Comparison of ENCODE assay signal across 20 mouse cellular contexts in the genomic region with DNA sequence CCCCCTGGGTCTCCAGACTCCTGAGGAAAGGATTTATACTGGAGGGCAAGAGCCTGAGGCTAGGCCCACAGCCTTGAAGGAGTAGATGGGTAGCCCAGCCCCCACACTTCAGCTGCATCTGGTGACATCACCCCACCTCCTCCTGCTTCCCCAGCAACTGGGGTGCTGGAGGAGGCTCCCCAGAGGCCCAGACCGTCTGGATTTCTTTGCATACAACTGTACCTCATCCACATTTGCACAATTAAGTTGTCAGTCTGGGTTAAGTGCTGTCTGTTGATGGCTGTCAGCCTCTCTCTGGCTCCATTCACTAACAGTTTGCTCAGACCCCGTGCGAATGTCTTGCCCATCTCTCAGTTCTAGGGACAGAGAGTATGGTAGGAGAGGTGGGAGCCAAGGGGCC. TPM values are rescaled to one million over a fixed set of nuclear protein-coding genes. Genes with fewer than 3 reads are reported as not detected.
DNase-seq lines count a peak whose midpoint lies in the region; ATAC-seq lines count a peak whose summit lies in the region.
"Had no signal": no experiment of that assay in that cellular context is flagged by ENCODE, and none has a peak within 500 bp of the region (broad histone marks: within the 10 kb centered on the region; RNA-seq: fewer than 3 reads in every experiment).

No protein-coding gene starts in this region.

- WGBS in forebrain, embryonic 13.5 days: 49% methylated on average over 3 of the region's 3 CpGs
- WGBS in forebrain, embryonic 10.5 days: 74% methylated on average over 3 of the region's 3 CpGs
- WGBS in lung, embryonic 16.5 days: 42% methylated on average over 3 of the region's 3 CpGs
- WGBS in embryonic facial prominence, embryonic 12.5 days: 32% methylated on average over 3 of the region's 3 CpGs

- H3K4me1 ChIP-seq in forebrain, embryonic 13.5 days: peaks cover 12% of the 10 kb centered on the region; the same call in 1 of the 2 replicates
- H3K4me1 ChIP-seq in forebrain, embryonic 10.5 days: peaks cover 33% of the 10 kb centered on the region
- H3K4me1 ChIP-seq in lung, embryonic 16.5 days (replicated peaks; ENCODE audit: control insufficient read depth, insufficient read depth, low read length): peaks cover 5% of the 10 kb centered on the region
- H3K4me1 ChIP-seq in embryonic facial prominence, embryonic 12.5 days: peaks cover 18% of the 10 kb centered on the region
- H3K4me1 ChIP-seq: neural tube, embryonic 12.5 days had no signal

- no peak overlapping the region for H3K4me2 ChIP-seq in forebrain, embryonic 13.5 days
- H3K4me2 ChIP-seq in lung, embryonic 16.5 days (ENCODE audit: low read depth, low read length): no peak overlapping the region
- H3K4me2 ChIP-seq in embryonic facial prominence, embryonic 12.5 days (replicated peaks): no peak overlapping the region
- H3K4me2 ChIP-seq: hindbrain, embryonic 14.5 days; intestine, embryonic 15.5 days; limb, embryonic 13.5 days; liver, embryonic 13.5 days; neural tube, embryonic 12.5 days had no signal

- no peaks in the 10 kb centered on the region for H3K9me3 ChIP-seq in forebrain, embryonic 13.5 days (replicated peaks)
- no peaks in the 10 kb centered on the region for H3K9me3 ChIP-seq in forebrain, embryonic 10.5 days
- no peaks in the 10 kb centered on the region for H3K9me3 ChIP-seq in lung, embryonic 16.5 days (ENCODE audit: control insufficient read depth, low read length)
- H3K9me3 ChIP-seq in embryonic facial prominence, embryonic 12.5 days: no peaks in the 10 kb centered on the region
- H3K9me3 ChIP-seq: G1E; intestine, embryonic 15.5 days; limb, embryonic 13.5 days; liver, embryonic 13.5 days; megakaryocyte, embryonic 14.5 days; neural tube, embryonic 12.5 days had no signal

- DNase-seq in forebrain, embryonic 10.5 days (ENCODE audit: extremely low spot score, low spot score): no peak
- no peak for DNase-seq in lung, adult 18-20 months
- peak; percentile 46 for DNase-seq in retina, embryonic 14.5 days (ENCODE audit: low spot score)
- DNase-seq in frontal cortex, postnatal 14 days (ENCODE audit: low spot score in 2 of 2): no peak
- no peak for DNase-seq in cerebellum, adult 18-20 months
- DNase-seq: adrenal gland, postnatal 25 days; cerebellum, adult 2 months; cerebellum, postnatal 36 days; kidney, adult 9 months; kidney, postnatal 25 days; liver, embryonic 13.5 days had no signal

- peaks cover 31% of the 10 kb centered on the region for H3K27me3 ChIP-seq in forebrain, embryonic 13.5 days
- H3K27me3 ChIP-seq in forebrain, embryonic 10.5 days (ENCODE audit: poor library complexity, severe bottlenecking): peaks cover 56% of the 10 kb centered on the region
- H3K27me3 ChIP-seq in lung, embryonic 16.5 days (ENCODE audit: control insufficient read depth, insufficient read depth, low read depth, low read length): peaks cover 9% of the 10 kb centered on the region; the same call in 1 of the 2 replicates
- H3K27me3 ChIP-seq in embryonic facial prominence, embryonic 12.5 days: peaks cover 24% of the 10 kb centered on the region

- H3K27ac ChIP-seq in forebrain, embryonic 13.5 days: no peak overlapping the region; the same call in 1 of the 2 replicates
- H3K27ac ChIP-seq in forebrain, embryonic 10.5 days: no peak overlapping the region
- no peak overlapping the region for H3K27ac ChIP-seq in lung, embryonic 16.5 days (ENCODE audit: low read length)
- peak overlapping the region; percentile 30; the same call in 1 of the 2 replicates for H3K27ac ChIP-seq in embryonic facial prominence, embryonic 12.5 days
- H3K27ac ChIP-seq: hindbrain, embryonic 14.5 days; intestine, embryonic 15.5 days; limb, embryonic 13.5 days; liver, embryonic 13.5 days; neural tube, embryonic 12.5 days had no signal

- no peaks in the 10 kb centered on the region for H3K36me3 ChIP-seq in forebrain, embryonic 13.5 days (ENCODE audit: poor library complexity, severe bottlenecking)
- H3K36me3 ChIP-seq in forebrain, embryonic 10.5 days (replicated peaks): no peaks in the 10 kb centered on the region
- H3K36me3 ChIP-seq in lung, embryonic 16.5 days (ENCODE audit: control insufficient read depth, insufficient read depth, low read length): no peaks in the 10 kb centered on the region
- H3K36me3 ChIP-seq in embryonic facial prominence, embryonic 12.5 days: no peaks in the 10 kb centered on the region
- H3K36me3 ChIP-seq: G1E; intestine, embryonic 15.5 days; limb, embryonic 13.5 days; liver, embryonic 13.5 days; neural tube, embryonic 12.5 days had no signal

- H3K4me3 ChIP-seq in forebrain, embryonic 13.5 days: no peak overlapping the region
- no peak overlapping the region for H3K4me3 ChIP-seq in forebrain, embryonic 10.5 days
- H3K4me3 ChIP-seq in lung, embryonic 16.5 days (ENCODE audit: low read length): no peak overlapping the region
- no peak overlapping the region for H3K4me3 ChIP-seq in embryonic facial prominence, embryonic 12.5 days
- H3K4me3 ChIP-seq: intestine, embryonic 15.5 days; limb, embryonic 13.5 days; liver, embryonic 13.5 days; megakaryocyte, embryonic 14.5 days; neural tube, embryonic 12.5 days had no signal

- ATAC-seq in forebrain, embryonic 13.5 days: peak; percentile 75
- peak; percentile 13; the same call in 1 of the 2 replicates for ATAC-seq in lung, embryonic 16.5 days (ENCODE audit: low read depth)
- ATAC-seq in embryonic facial prominence, embryonic 12.5 days (ENCODE audit: insufficient number of reproducible peaks, insufficient read depth, low FRiP score, low TSS enrichment): peak; percentile 63
- ATAC-seq: intestine, embryonic 15.5 days had no signal

- H3K9ac ChIP-seq in forebrain, embryonic 13.5 days: no peak overlapping the region
- H3K9ac ChIP-seq in lung, embryonic 16.5 days (ENCODE audit: low read length): no peak overlapping the region
- H3K9ac ChIP-seq in embryonic facial prominence, embryonic 12.5 days: no peak overlapping the region
- H3K9ac ChIP-seq: hindbrain, embryonic 14.5 days; intestine, embryonic 15.5 days; limb, embryonic 13.5 days; liver, embryonic 13.5 days; neural tube, embryonic 12.5 days had no signal

RNA-seq across cellular contexts. Expression of gene Wnt11, which starts 6.9 kb away (rescaled TPM):
- 0.19 and 0.23 TPM in 2 replicates for polyA plus RNA-seq in forebrain, embryonic 13.5 days (2015; fragmentation: Nextera tagmentation; extraction: Ambion mirVana)
- polyA plus RNA-seq in forebrain, embryonic 10.5 days (2016; fragmentation: Nextera tagmentation; extraction: Ambion mirVana): 0.17 and 0.32 TPM in 2 replicates
- polyA plus RNA-seq in lung, embryonic 16.5 days (2015; fragmentation: Nextera tagmentation; extraction: Ambion mirVana): 12.3 TPM in 2 replicates
- polyA plus RNA-seq in embryonic facial prominence, embryonic 12.5 days (2016; fragmentation: Nextera tagmentation; extraction: Ambion mirVana): 24.3 and 25.7 TPM in 2 replicates
- polyA plus RNA-seq: G1E had no signal

Comparison
In these comparisons a context has a peak if more than half of its experiments do, and no peak if none do; other contexts are left out.
1. ATAC-seq: peak in every context shown above with its lines; median percentile 75 in forebrain, embryonic 13.5 days; 63 in embryonic facial prominence, embryonic 12.5 days; 13 in lung, embryonic 16.5 days.
2. RNA of gene Wnt11, which starts 6.9 kb away (polyA plus RNA-seq): 24.3 to 25.7 TPM in embryonic facial prominence, embryonic 12.5 days and 12.3 TPM in lung, embryonic 16.5 days; 0.19 to 0.23 TPM in forebrain, embryonic 13.5 days and 0.17 to 0.32 TPM in forebrain, embryonic 10.5 days; every median in the first group is over 10 times any median in the second.